Mouse (Mus musculus) thymus, adult 2 months (tissue): ENCODE data around the gene Grik1.

Experiments
- CTCF ChIP-seq: fragments of 200-500 bp; IDR thresholded peaks from 2 replicates; pipeline ENCODE4 v1.5.1; 2012; ENCODE audit warnings: mild to moderate bottlenecking, control low read depth, low read length, moderate library complexity, borderline replicate concordance; ENCODE audit not compliant: control insufficient read depth, poor library complexity, insufficient read depth; ENCODE audit errors: extremely low read depth
- POLR2A ChIP-seq: fragments of 200-500 bp; IDR thresholded peaks from 2 replicates; pipeline ENCODE4 v1.6.1; 2012; ENCODE audit warnings: mild to moderate bottlenecking, low read length, control low read depth, moderate library complexity; ENCODE audit not compliant: control insufficient read depth, poor library complexity, insufficient read depth; ENCODE audit errors: extremely low read depth

DNA sequence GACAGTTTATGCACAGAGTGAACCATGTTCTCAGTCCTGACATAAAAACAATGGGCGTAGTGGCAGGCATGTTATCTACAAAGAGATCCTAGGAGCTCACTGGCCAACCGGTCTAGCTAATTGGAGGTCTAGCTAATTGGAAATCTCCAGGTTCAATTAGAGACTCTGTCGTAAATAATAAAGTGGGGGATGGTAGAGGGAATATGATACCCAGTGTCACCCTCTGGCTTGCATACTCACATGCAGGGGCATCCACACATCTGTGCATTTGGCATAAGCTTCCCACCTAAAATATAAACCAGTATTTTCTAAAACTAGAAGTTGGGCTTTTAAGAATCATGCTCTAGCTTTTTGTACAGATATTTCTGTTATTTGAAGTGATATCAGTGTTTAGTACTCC lies 229.1 kb downstream of the Grik1 start:
- TF ChIP-seq POLR2A = no peak
- TF ChIP-seq CTCF = no peak
